Mouse (Mus musculus) ES-E14 (cell line): Measurements from ENCODE around the gene Homer2. TPM values are rescaled to one million over a fixed set of nuclear protein-coding genes. Genes with fewer than 3 reads are reported as not detected.
A peak's percentile ranks its signal among the peaks of the same experiment; 100 is the strongest.

Source experiments
- DNase-seq: peaks from one replicate; pipeline ENCODE4 v3.0.0-alpha.2; 2013; ENCODE audit warnings: low read depth, low spot score
- H3K27ac ChIP-seq: 2 replicates; pipeline ENCODE4 v1.5.1; 2012; ENCODE audit warnings: low read depth, mild to moderate bottlenecking, low read length, moderate library complexity, mixed read lengths; ENCODE audit not compliant: poor library complexity, insufficient read depth, severe bottlenecking
- H3K36me3 ChIP-seq: 2 replicates; pipeline ENCODE4 v1.6.1; 2012; ENCODE audit warnings: mild to moderate bottlenecking, low read length, moderate library complexity, mixed read lengths; ENCODE audit not compliant: control insufficient read depth, poor library complexity, insufficient read depth, severe bottlenecking
- H3K4me1 ChIP-seq, 2 experiments: fragments of 150-350 bp in 1 of 2; sonication (generic) in 1 of 2; 2 replicates each; pipeline ENCODE4 v1.6.1; 2012; ENCODE audit warnings: low read length in 2 of 2, mild to moderate bottlenecking in 1 of 2, mixed read lengths in 1 of 2; ENCODE audit not compliant: control insufficient read depth in 2 of 2, insufficient read depth in 2 of 2, poor library complexity in 1 of 2
- H3K4me3 ChIP-seq, 2 experiments: fragments of 150-350 bp in 1 of 2; sonication (generic) in 1 of 2; 2 replicates each; pipeline ENCODE4 v1.5.1; 2012; ENCODE audit warnings: low read length in 2 of 2, low read depth in 1 of 2, mild to moderate bottlenecking in 1 of 2, mixed read lengths in 1 of 2; ENCODE audit not compliant: insufficient read depth in 1 of 2, poor library complexity in 1 of 2, severe bottlenecking in 1 of 2
- H3K9ac ChIP-seq: 2 replicates; pipeline ENCODE4 v1.6.1; 2012; ENCODE audit warnings: low read depth, mild to moderate bottlenecking, low read length, mixed read lengths; ENCODE audit not compliant: poor library complexity, insufficient read depth, severe bottlenecking
- H3K9me3 ChIP-seq: fragments of 150-350 bp; sonication (generic); 2 replicates; pipeline ENCODE4 v1.6.1; 2012; ENCODE audit warnings: low read depth, mild to moderate bottlenecking, low read length; ENCODE audit not compliant: control insufficient read depth, insufficient read depth
- CHD2 ChIP-seq: IDR thresholded peaks from 2 replicates; pipeline ENCODE4 v1.6.1; 2014; ENCODE audit warnings: mild to moderate bottlenecking, low read depth, low read length, inconsistent platforms
- HCFC1 ChIP-seq: IDR thresholded peaks from 2 replicates; pipeline ENCODE4 v1.6.1; 2012; ENCODE audit warnings: low read length, inconsistent platforms, borderline replicate concordance; ENCODE audit not compliant: insufficient read depth
- MAFK ChIP-seq: IDR thresholded peaks from 2 replicates; pipeline ENCODE4 v1.6.1; 2014; ENCODE audit warnings: mild to moderate bottlenecking, low read depth, low read length, inconsistent platforms; ENCODE audit not compliant: insufficient read depth
- ZC3H11A ChIP-seq: IDR thresholded peaks from 2 replicates; pipeline ENCODE4 v1.6.1; 2012; ENCODE audit warnings: low read depth, mild to moderate bottlenecking, inconsistent platforms, low read length, borderline replicate concordance
- ZNF384 ChIP-seq: IDR thresholded peaks from 2 replicates; pipeline ENCODE4 v1.6.1; 2012; ENCODE audit warnings: low read depth, low read length, inconsistent platforms
- in situ Hi-C, 2 experiments: fragments of 600-800 bp; cut with MboI; formaldehyde crosslinking; loops; one replicate each; pipeline ENCODE4 v1.15.1; 2025; ENCODE audit warnings: low sequenced_read_pairs in 2 of 2, inconsistent platforms in 1 of 2; ENCODE audit not compliant: unreplicated experiment in 2 of 2
- total RNA-seq: library from RNA; depleted of rRNA; stranded (reverse); fragments of 300-350 nt; gene quantifications from 2 replicates; pipeline ENCODE4 v1.2.3, GENCODE M21; 2012

The Homer2 gene
- total RNA-seq, 1 experiment, result 6.5 TPM

GRCm38 (mm10) chr7:81626460-81626859, 80.9 kb downstream of the Homer2 start:
- H3K9me3 ChIP-seq, result no peaks in the 10 kb centered on the region
- in situ Hi-C loops, result no loop called here
- peak; percentile 51 for DNase-seq

DNA sequence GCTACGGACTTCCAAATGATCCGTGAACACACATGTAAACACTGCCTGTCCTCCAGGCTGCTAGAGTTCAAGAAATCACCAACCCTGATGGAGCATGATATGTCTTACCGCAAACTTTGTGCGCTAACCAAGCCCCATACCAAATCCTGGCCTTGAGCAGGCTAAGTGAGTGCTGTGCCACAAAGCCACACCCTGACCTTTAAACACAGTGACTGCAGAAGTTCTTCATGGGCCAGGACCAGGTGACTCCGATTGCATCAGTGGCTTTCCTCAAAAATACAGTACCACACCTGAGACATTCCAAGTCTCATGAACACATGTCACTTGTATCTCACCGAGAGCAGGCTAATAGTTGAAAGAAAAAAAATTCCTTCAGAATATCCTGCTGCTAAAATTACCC, 83.6 kb downstream of the Homer2 start:
- no peak overlapping the region for H3K4me3 ChIP-seq
- H3K4me1 ChIP-seq, result no peaks in the 10 kb centered on the region
- H3K27ac ChIP-seq, result no peak overlapping the region
- no peaks in the 10 kb centered on the region for H3K9me3 ChIP-seq
- DNase-seq, result no peak
- no peaks in the 10 kb centered on the region for H3K36me3 ChIP-seq
- TF ChIP-seq ZNF384 (no peak), ZC3H11A (no peak), MAFK (no peak), HCFC1 (no peak), CHD2 (no peak)
- in situ Hi-C loops, result no loop called here
- no peak overlapping the region for H3K9ac ChIP-seq

More at GRCm38 (mm10) chr7:81626460-81626859, 80.9 kb downstream of the Homer2 start:
- Histone ChIP-seq H3K36me3 (no peaks in the 10 kb centered on the region), H3K9ac (no peak overlapping the region), H3K4me3 (no peak overlapping the region), H3K27ac (no peak overlapping the region), H3K4me1 (no peaks in the 10 kb centered on the region)
- TF ChIP-seq ZC3H11A (peak; percentile 34; the same call in 1 of the 2 replicates), HCFC1 (no peak)

- TF ChIP-seq ZC3H11A (no peak), ZNF384 (no peak), CHD2 (no peak), MAFK (no peak), HCFC1 (no peak)
- Histone ChIP-seq H3K9ac (no peak overlapping the region), H3K9me3 (no peaks in the 10 kb centered on the region), H3K4me3 (no peak overlapping the region), H3K36me3 (no peaks in the 10 kb centered on the region), H3K27ac (no peak overlapping the region), H3K4me1 (no peaks in the 10 kb centered on the region; a peak in 1 of 4 replicates)
- in situ Hi-C loops, result no loop called here
- DNase-seq, result no peak
Measured at GRCm38 (mm10) chr7:81622793-81623192, 84.5 kb downstream of the Homer2 start.

GRCm38 (mm10) chr7:81615031-81615430, 92.3 kb downstream of the Homer2 start:
- H3K4me1 ChIP-seq, result peaks cover 0 to 6% of the 10 kb centered on the region in 2 experiments; a peak in 1 of 4 replicates
- in situ Hi-C loops, result no loop called here
- H3K9ac ChIP-seq, result no peak overlapping the region
- H3K4me3 ChIP-seq, result no peak overlapping the region
- H3K9me3 ChIP-seq, result no peaks in the 10 kb centered on the region
- no peak for TF ChIP-seq HCFC1
- TF ChIP-seq CHD2, result no peak
- TF ChIP-seq ZNF384, result no peak
- TF ChIP-seq MAFK, result no peak
- no peak for TF ChIP-seq ZC3H11A
- DNase-seq, result no peak
- no peak overlapping the region for H3K27ac ChIP-seq
- no peaks in the 10 kb centered on the region for H3K36me3 ChIP-seq

DNA sequence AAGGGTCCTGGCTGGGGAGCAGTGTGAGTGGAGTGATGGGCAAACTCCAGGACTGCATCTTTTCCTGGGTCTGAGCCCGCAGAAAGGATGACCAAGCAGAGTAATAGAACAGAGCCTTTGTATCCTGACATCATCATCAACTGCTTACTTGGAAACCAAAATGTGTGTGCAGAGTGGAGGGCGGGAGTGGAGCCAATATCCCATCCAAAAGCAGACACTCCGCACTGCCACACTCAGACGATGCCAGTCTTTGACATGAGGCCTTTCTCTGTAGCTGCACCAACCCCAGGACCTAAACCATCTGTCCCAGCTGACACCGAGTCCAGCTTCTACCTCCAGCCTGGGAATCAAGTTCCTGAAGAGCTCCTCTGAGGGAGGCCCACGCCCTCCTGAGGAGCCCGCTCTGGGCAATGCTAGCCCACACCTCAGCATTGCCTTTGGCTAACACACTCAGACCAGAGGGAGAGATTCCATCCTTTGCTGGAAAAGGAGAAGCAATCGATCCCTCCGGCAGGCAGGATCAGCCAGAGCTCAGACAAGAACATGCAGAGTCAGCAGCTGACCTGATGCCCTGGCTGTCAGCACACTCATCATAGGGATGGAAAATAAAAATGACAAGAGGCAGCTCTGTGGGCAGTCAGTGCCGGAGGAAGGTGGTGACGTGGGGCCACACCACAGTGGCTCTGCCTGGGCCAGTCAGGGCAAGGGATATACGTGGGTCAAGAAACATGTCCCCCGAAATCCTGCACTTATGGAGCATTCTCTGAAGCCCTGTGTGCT, 94.3 kb downstream of the Homer2 start:
- in situ Hi-C loops, result no loop called here
- H3K27ac ChIP-seq, result no peak overlapping the region
- no peak overlapping the region for H3K4me3 ChIP-seq
- no peak for DNase-seq
- peaks cover 0 to 9% of the 10 kb centered on the region in 2 experiments; a peak in 1 of 4 replicates for H3K4me1 ChIP-seq
- H3K9ac ChIP-seq, result no peak overlapping the region
- no peaks in the 10 kb centered on the region for H3K9me3 ChIP-seq
- no peak for TF ChIP-seq MAFK
- TF ChIP-seq ZC3H11A, result no peak
- TF ChIP-seq CHD2, result no peak
- TF ChIP-seq ZNF384, result no peak
- TF ChIP-seq HCFC1, result no peak
- no peaks in the 10 kb centered on the region for H3K36me3 ChIP-seq
